Mouse (Mus musculus): Measurements from ENCODE around the gene Zfp143.
"Not testable (repeated sequence)": the region's sequence is repeated elsewhere in the genome, so short reads cannot be mapped to it uniquely, and the experiment has no call there.

Zfp143 gene

GRCm38 (mm10) chr7:110097106-110097793 lies 36.2 kb downstream of the Zfp143 start:
- no peak for DNase-seq

- no peak for DNase-seq
Measured at GRCm38 (mm10) chr7:110100854-110101253, 39.8 kb downstream of the Zfp143 start.

- DNase-seq = no peak
Measured at GRCm38 (mm10) chr7:110101266-110101665, 40.2 kb downstream of the Zfp143 start.

GRCm38 (mm10) chr7:110105041-110105440 lies 44.0 kb downstream of the Zfp143 start:
- DNase-seq = no peak

GRCm38 (mm10) chr7:110106633-110107032 lies 45.6 kb downstream of the Zfp143 start:
- DNase-seq = no peak

DNA sequence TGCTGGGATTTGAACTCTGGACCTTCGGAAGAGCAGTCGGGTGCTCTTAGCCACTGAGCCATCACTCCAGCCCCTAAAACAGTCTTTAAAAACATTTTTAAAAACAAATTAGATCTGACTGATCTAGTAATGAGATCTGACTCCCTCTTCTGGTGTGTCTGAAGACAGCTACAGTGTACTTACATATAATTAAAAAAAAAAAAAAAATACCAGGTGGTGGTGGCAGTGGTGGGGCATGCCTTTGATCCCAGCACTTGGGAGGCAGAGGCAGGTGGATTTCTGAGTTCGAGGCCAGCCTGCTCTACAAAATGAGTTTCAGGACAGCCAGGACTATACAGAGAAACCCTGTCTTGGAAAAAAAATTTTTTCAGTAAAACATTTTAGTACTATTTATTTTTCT lies 47.5 kb downstream of the Zfp143 start:
- DNase-seq = not testable (repeated sequence)

DNA sequence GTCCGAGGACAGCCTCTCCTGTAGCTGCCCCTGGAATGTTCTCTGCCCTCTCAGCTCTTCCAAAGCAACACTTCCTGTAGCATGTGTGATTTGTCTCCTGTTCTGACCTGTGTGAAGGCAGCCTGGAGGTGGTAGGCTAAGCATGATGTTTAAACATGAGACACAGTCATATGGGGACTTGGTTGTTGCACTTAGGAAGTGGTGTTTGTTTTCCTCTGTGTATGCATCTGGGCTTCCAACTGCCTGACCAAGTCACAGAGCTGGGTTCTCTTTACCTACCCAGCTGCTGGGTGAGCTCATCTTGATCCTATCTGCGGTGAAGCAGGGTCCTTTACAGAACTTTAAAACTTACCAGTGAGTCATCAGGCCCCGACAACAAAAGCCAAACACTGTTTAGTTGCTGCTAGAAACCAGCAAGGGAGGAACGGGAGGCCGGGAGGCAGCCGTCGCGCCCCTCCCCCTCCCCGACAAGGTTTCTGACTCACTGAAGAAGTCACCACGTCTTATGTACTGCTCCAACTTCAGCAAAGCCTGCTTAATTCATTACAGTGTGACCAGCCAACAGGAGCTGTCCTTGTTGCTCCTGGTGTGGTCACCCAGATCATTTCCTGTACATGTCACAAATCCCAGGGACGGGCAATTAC lies 48.1 kb downstream of the Zfp143 start:
- DNase-seq = no peak

- peak; percentile 78 for DNase-seq
Measured at GRCm38 (mm10) chr7:110110061-110110656, 49.1 kb downstream of the Zfp143 start.

DNA sequence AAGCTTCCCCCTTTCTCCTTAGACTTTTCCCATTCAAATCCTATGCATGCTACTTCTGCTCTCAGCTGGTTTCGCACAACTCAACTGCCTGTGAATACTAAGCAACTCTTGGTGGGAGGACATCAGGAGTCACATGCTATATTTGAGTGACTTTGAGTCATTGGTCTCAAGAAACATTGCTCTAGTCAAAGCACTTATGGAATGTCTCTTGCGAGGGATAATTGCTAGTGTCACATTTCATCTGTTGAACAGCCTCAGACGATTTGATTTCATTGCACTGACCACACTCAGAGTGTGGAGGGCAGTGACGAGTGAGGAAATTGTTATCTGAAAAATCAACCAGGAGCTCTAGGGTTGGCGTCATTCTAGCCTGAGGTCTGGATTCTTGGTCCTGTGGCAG lies 53.7 kb downstream of the Zfp143 start:
- no peak for DNase-seq

- no peak for DNase-seq
Measured at GRCm38 (mm10) chr7:110116731-110117291, 55.8 kb downstream of the Zfp143 start.

GRCm38 (mm10) chr7:110118448-110118847 lies 57.4 kb downstream of the Zfp143 start:
- no peak for DNase-seq

DNA sequence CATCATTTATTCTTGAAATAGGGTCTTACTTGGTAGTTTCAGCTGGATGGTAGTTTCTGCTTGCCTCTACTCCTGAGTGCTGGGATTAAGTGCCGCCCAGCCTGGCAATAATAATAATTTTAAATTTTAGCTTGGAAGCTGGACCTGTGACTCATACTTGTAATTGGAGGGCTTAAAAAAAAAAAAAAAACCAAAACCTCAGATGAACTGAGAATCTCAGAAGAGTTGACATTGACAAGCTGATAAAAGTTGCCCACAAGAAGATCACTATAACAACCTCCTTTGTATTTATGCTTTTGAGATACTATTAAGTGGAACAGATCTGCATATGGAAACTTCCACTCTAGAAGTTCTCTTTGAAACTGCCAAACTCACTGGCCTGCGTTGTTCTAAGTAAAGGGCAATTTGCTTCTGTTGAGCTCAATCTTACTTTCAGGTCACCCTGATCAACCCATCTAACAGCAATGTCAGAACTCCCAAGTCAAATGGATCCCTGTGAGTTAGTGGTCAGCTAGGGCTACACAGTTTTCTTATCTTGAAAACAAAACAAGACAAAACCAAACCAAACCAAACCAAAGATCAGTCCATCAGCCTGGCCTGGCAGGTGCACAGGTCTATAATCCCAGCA lies 59.3 kb downstream of the Zfp143 start:
- no peak for DNase-seq

DNA sequence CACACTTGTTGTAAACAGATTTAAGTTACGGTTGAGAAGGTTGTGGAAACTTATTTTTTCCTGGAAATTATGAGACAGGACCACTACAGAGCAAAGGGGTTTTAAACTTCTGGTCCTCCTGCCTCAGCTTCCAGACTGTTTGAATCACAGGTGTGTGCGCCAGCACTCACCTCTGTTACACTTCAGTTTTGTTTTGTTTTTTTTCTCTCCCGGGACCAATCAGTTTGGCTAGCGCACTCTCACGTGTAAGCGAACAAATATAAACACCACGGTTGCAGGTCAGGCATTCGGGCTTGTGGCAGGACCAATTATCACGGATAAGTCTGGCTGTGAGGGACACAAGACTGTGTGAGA lies 60.1 kb downstream of the Zfp143 start:
- no peak for DNase-seq

- peak; percentile 98 for DNase-seq
Measured at GRCm38 (mm10) chr7:110121516-110122288, 60.7 kb downstream of the Zfp143 start, which contains the start of gene Wee1. TSS of gene Wee1 (plus strand) at chr7:110122046.

GRCm38 (mm10) chr7:110122289-110122564 lies 61.2 kb downstream of the Zfp143 start:
- DNase-seq = peak; percentile 56

GRCm38 (mm10) chr7:110122565-110123422 lies 61.8 kb downstream of the Zfp143 start:
- peak; percentile 35 for DNase-seq

GRCm38 (mm10) chr7:110123844-110124555 lies 63.0 kb downstream of the Zfp143 start:
- DNase-seq = no peak

GRCm38 (mm10) chr7:110128566-110128965 lies 67.5 kb downstream of the Zfp143 start:
- no peak for DNase-seq

DNA sequence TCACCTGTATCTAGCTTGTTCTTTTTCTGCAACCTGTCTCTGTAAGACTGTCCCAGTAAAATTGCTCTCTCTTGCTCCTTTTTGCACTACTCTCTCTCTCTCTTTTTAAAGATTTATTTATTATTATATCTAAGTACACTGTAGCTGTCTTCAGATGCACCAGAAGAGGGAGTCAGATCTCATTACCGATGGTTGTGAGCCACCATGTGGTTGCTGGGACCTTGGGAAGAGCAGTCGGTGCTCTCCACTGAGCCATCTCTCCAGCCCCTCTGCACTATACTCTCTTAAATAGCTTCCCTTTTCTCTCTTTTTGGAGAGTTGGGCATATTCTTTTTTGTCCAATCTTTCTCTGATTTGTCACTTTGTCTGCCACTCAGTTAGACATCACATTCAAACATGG lies 71.3 kb downstream of the Zfp143 start:
- DNase-seq = not testable (repeated sequence)

GRCm38 (mm10) chr7:110133988-110134387 lies 73.0 kb downstream of the Zfp143 start:
- DNase-seq = no peak

- DNase-seq = no peak
Measured at GRCm38 (mm10) chr7:110138538-110138937, 77.5 kb downstream of the Zfp143 start.
